Mouse (Mus musculus) embryo, embryonic 11 days (tissue): ENCODE results near the gene Wdr66.

Experiments
- DNase-seq: peaks from one replicate; pipeline ENCODE4 v3.0.0-alpha.2; 2015

The Wdr66 gene

DNA sequence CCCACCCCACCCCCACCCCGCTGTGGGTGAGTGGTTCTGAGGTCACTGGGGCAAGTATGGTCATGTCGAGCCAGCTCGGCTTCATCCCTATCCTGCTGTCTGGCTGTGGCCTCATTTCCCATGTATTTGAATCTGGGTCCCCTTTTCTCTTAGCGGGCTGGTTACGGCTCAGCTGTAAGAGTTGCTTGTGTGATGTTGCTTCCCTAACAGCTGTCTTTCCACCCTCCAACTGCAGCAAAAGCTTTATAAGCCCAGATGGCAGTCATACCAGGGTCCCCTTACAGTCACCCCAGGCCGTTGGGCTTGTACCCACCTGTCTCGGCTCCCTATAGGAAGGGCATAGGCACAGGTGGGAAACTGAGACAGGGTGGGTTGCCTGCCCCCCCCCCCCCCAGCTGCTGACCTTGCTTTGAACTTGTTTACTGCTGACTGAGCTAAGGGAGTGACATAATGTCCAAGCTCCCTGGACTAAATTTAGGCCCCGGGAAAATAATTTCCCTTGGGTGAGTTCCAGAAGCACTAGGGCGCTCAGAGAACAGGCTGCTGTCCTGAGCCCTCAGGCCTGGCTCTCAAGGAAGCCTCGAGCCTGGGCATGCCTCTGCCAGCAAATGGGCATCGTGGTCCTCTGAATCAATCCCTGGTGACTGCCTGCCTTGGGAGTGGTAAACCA, 112.5 kb downstream of the Wdr66 start:
- DNase-seq, result no peak

DNA sequence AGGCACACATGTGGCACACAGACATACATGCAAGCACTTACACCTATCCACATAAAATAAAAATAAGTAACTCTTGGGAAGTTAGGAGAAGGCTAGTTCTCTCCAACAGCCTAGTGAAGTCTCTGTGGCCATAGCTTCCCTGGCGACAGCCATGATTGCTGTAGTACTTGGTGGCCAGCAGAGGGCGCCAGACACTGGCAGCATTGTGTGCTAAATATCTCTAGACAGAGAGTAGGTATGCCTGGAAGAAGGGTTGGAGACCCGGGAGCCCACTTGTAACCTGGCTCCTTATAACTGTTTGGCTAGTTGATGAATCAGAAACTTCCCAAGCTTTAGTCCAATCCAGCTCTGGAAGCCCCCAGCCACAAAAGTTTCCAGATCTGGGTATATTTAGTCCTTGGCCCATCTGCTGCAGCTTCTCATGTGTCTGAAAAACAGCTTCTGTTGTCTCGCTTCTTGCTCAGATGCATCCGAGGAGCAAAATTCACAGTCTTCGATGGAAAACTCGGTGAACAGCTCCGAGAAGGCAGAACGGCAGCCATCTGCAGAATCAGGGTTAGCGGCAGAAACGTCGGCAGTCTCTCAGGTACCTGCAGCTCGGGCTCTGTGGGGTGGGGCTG, 117.1 kb downstream of the Wdr66 start:
- DNase-seq, result peak; percentile 65

DNA sequence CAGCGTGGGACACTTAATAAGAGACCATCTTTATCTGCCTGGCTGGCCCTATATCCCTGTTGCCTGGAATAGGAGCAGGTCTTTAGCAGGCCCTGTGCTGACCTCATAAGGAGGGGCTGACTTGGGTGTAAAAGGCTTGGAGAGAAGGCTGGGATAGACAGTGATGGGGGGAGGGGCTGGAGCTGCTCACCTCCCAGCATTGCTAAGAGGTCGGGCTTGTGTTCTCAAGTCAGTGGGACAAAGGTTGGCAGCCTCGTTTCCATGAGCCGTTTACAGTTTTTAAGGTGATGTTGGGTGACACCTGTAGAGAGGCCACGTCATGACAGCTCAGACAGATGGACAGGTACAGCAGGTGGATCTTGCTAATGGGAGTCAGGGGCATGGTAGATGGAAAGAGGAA, 118.1 kb downstream of the Wdr66 start:
- no peak for DNase-seq

DNA sequence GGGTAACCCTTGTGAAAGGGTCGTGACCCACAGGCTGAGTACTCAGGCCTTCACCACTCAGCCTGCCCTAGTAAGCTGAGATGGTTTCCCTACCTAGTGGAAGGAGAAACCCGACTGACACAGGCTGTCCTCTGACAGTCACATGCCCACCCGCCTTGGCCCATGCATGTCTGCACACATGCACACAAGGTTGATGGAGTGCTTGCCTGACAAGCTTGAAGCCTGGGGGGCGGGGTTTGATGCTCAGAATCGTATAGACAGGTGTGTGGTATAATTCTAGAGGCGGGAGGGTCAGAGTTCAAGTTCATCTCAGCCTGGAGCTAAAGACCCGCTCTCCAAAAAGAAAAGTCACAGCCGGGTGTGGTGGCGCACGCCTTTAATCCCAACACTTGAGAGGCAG, 123.4 kb downstream of the Wdr66 start:
- DNase-seq, result no peak

DNA sequence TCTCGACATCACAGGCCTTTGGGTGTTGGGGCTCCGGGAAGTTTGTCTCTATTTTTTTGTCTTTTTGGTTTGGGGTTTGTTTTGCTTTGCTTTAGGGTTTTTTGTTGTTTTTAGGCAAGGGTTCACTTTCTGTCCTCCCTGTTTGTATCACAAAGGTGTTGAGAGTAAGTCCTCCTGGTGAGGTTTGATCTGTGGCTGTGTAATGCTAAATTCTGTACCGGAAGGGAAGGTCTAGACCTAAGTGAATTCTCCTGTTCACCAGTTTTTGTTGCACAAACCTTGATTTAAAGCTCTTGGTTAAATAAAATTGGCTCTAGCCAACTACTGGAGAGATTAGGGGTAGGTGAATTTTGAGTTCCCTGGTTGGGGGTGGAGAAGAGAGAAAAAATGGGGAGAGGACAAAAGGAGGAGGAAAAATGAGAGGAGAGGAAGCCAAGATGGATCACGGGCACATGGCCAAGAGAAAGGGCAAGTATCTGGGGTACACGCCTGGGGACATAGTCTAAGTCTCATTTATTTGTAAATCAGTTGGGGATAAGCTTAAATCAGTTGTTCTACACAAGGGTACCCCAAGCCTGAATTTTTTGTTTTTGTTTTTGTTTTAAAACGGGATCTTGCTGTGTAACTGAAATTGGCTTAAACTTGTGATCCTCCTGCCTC, 124.0 kb downstream of the Wdr66 start:
- DNase-seq, result no peak

DNA sequence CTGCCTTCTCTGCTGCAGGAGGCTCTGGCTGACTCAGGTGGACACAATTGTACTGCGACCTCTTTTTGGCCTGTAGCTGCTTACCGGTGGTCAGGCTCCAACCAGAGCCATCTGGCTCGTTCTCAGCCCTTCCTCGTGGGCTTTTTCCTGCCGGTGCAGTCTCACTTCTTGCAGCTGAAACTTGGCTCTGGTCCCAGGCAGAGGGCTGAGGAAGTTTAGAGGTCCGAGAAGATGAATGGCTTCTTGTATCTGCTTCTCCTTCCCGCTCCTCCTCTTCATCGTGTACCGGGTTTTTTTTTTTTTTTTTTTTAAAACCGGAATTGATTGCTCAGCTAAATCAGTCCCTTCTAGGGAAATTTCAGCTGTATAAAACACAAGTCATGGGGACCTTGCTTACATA, 124.7 kb downstream of the Wdr66 start:
- no peak for DNase-seq
